In the genomic region with DNA sequence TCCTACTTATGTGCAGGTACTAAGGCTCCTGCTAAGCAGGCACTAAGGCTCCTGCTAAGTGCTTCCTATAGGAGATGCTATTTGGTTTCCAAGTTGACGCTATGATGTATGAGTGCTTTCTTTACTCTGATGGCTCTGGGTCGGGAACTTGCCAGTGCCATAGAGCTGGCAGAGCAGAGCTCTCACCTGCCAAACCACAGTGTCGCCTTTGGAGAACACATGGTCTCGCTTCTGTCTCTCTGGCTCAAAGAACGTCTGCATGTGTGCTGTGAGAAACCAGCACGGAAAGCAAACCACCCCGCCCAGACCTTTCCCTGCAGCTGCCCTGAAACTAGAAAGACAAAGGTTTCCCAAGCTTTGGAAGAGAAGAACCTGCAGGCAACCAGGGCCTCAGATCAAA, we compare ENCODE assay signal across 12 mouse cellular contexts.
"Had no signal": no experiment of that assay in that cellular context is flagged by ENCODE, and none has a peak within 500 bp of the region (broad histone marks: within the 10 kb centered on the region; RNA-seq: fewer than 3 reads in every experiment).

No protein-coding gene starts in this region.

- H3K27me3 ChIP-seq: limb, embryonic 13.5 days; neural tube, embryonic 12.5 days had no signal

- H3K9me3 ChIP-seq: limb, embryonic 13.5 days; midbrain, embryonic 10.5 days; neural tube, embryonic 12.5 days had no signal

- DNase-seq: kidney, postnatal 10 days; left cerebral cortex, postnatal 4 days; lung, adult 18-20 months; lung, postnatal 4 days; midbrain, embryonic 14.5 days; thymus, postnatal 14 days had no signal

- H3K27ac ChIP-seq: limb, embryonic 13.5 days; liver, embryonic 14.5 days; midbrain, embryonic 10.5 days; neural tube, embryonic 12.5 days; stomach, postnatal 0 days had no signal

- H3K36me3 ChIP-seq: neural tube, embryonic 12.5 days had no signal

- H3K4me1 ChIP-seq: limb, embryonic 13.5 days had no signal

- H3K4me3 ChIP-seq: limb, embryonic 13.5 days; midbrain, embryonic 10.5 days; myocyte; neural tube, embryonic 12.5 days had no signal
